Mouse (Mus musculus) heart, adult 2 months (tissue): ENCODE measurements around the gene Yy1.
A peak's percentile ranks its signal among the peaks of the same experiment; 100 is the strongest.

Experiments
- CTCF ChIP-seq: fragments of 200-600 bp; IDR thresholded peaks from 2 replicates; pipeline ENCODE4 v1.8.1; 2022; ENCODE audit warnings: antibody characterized with exemption, mild to moderate bottlenecking, moderate library complexity
- EP300 ChIP-seq: fragments of 200-500 bp; IDR thresholded peaks from 2 replicates; pipeline ENCODE4 v1.6.1; 2011; ENCODE audit warnings: low read depth, low read length, control low read depth; ENCODE audit not compliant: insufficient read depth
- POLR2A ChIP-seq: fragments of 200-500 bp; IDR thresholded peaks from 2 replicates; pipeline ENCODE4 v1.6.1; 2011; ENCODE audit warnings: mild to moderate bottlenecking, low read depth, low read length, control low read depth; ENCODE audit not compliant: insufficient read depth

DNA sequence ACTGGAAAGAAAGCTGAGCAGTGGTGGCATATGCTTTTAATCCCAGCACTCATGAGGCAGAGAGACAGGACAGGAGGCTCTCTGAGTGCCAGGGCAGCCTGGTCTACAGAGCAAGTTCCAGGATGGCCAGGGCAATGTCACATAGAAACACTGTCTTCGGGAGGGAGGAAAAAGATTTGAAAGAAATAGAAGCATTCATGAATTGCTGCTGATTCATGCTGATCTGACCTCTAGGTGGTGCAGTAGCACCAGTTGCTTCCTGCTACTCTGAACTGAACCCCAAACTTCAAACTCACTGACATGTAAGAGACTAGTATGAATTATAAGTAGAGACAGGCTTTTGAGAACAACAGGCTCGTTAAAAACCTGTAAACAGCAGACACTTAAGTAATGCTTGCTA lies 18.4 kb downstream of the Yy1 start:
- no peak for TF ChIP-seq POLR2A
- no peak for TF ChIP-seq EP300
- TF ChIP-seq CTCF, result peak; percentile 84
